Mouse (Mus musculus) myocyte (in vitro differentiated cells): ENCODE measurements around the gene Nme4. TPM values are rescaled to one million over a fixed set of nuclear protein-coding genes. Genes with fewer than 3 reads are reported as not detected.

ENCODE experiments used
- H3K27me3 ChIP-seq: one replicate; pipeline ENCODE4 v1.6.1; 2011; ENCODE audit not compliant: control insufficient read depth, insufficient read depth, insufficient read length
- H3K36me3 ChIP-seq: one replicate; pipeline ENCODE4 v1.6.1; 2011; ENCODE audit not compliant: control insufficient read depth, insufficient read depth
- H3K4me2 ChIP-seq: one replicate; pipeline ENCODE4 v1.6.1; 2011; ENCODE audit warnings: low read depth, control low read depth
- H3K4me3 ChIP-seq: one replicate; pipeline ENCODE4 v1.5.1; 2011; ENCODE audit warnings: mild to moderate bottlenecking, control low read depth, moderate library complexity
- H3K79me2 ChIP-seq: one replicate; pipeline ENCODE4 v1.6.1; 2011; ENCODE audit not compliant: control insufficient read depth, insufficient read depth
- H3ac ChIP-seq: one replicate; pipeline ENCODE4 v1.6.1; 2011; ENCODE audit not compliant: control insufficient read depth, insufficient read length
- CEBPB ChIP-seq: IDR thresholded peaks from 2 replicates; pipeline ENCODE4 v1.6.1; 2011; ENCODE audit warnings: mild to moderate bottlenecking, moderate library complexity; ENCODE audit not compliant: poor library complexity, insufficient read depth, severe bottlenecking
- MAX ChIP-seq: IDR thresholded peaks from one replicate; pipeline ENCODE4 v1.6.1; 2011; ENCODE audit warnings: low read depth, mild to moderate bottlenecking, control low read depth
- MYOD1 ChIP-seq, 3 experiments: IDR thresholded peaks; one replicate each; pipeline ENCODE4 v1.6.1; 2011; ENCODE audit warnings: control low read depth in 2 of 3, low read depth in 2 of 3, mild to moderate bottlenecking in 2 of 3, moderate library complexity in 1 of 3; ENCODE audit not compliant: insufficient read length in 2 of 3, control insufficient read depth in 1 of 3
- POLR2A ChIP-seq: IDR thresholded peaks from one replicate; pipeline ENCODE4 v1.6.1; 2011; ENCODE audit warnings: low read depth, mild to moderate bottlenecking, control low read depth, moderate library complexity; ENCODE audit not compliant: insufficient read length
- POLR2AphosphoS2 ChIP-seq: IDR thresholded peaks from one replicate; pipeline ENCODE4 v1.6.1; 2011; ENCODE audit warnings: low read depth, control low read depth; ENCODE audit not compliant: insufficient read length
- SRF ChIP-seq: IDR thresholded peaks from one replicate; pipeline ENCODE4 v1.6.1; 2011; ENCODE audit warnings: low read depth; ENCODE audit not compliant: control insufficient read depth, insufficient read length
- TCF12 ChIP-seq: IDR thresholded peaks from one replicate; pipeline ENCODE4 v1.6.1; 2011; ENCODE audit warnings: mild to moderate bottlenecking, control low read depth; ENCODE audit not compliant: poor library complexity, insufficient read depth, severe bottlenecking
- TCF3 ChIP-seq: IDR thresholded peaks from one replicate; pipeline ENCODE4 v1.6.1; 2011; ENCODE audit warnings: low read depth, control low read depth; ENCODE audit not compliant: insufficient read length
- USF1 ChIP-seq: IDR thresholded peaks from one replicate; pipeline ENCODE4 v1.6.1; 2011; ENCODE audit warnings: low read depth, mild to moderate bottlenecking, control low read depth, moderate library complexity
- polyA plus RNA-seq: library from polyadenylated mRNA; unstranded; fragments of >200 nt; fragmentation: generic; extraction: Trizol; gene quantifications from one replicate; pipeline ENCODE4 v1.2.1, GENCODE M21; 2012; ENCODE audit warnings: missing spikeins

Nme4 gene
- polyA plus RNA-seq, 1 experiment: 23.9 TPM

DNA sequence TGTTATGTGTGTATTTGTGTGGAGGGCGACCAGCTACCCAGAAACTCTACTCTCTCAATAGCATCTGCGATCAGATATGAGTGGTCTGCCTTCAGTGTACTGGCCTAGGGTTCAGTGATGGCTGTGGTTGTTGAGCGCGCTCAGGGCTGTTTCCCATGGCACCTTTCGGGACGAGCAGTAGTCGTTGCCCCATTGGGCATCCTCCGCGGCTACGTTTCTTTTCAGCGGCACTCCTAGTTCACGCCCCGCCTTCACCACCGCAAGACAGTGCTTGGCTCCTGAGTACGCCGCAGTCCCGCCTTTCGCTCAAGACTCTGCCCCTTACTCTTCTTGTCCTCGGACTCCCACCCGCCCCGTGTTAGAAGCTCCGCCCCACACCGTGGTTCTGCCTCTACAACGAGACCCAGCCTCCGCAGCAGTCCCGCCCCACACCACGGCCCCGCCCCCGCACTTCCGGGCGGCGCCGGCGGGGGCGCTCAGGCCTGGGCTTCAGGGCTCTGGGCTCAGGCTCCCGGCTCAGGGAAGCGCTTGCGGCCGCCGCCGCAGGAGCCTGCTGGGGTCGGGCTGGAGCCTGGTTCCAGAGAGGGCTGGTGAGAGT, 42.9 kb upstream of the Nme4 start, which contains the start of gene Axin1:
Axin1 (plus strand) TSS at position 450 of the 598 bp plus-strand sequence.
- Histone ChIP-seq H3K27me3 (no peaks in the 10 kb centered on the region), H3K36me3 (no peaks in the 10 kb centered on the region), H3ac (peak within 1 kb of the TSS; percentile 80), H3K4me2 (peak within 1 kb of the TSS; percentile 98), H3K4me3 (peak within 1 kb of the TSS; percentile 61), H3K79me2 (peaks cover 45% of the 10 kb centered on the region)
- TF ChIP-seq TCF3 (no peak), MAX (no peak), SRF (no peak), POLR2AphosphoS2 (peak; percentile 76), MYOD1 (IDR thresholded peaks at IDR 0.05; ENCODE audit: control insufficient read depth in 1 of 3, insufficient read length in 2 of 3, low read depth in 2 of 3) (no peak), POLR2A (peak; percentile 60)

DNA sequence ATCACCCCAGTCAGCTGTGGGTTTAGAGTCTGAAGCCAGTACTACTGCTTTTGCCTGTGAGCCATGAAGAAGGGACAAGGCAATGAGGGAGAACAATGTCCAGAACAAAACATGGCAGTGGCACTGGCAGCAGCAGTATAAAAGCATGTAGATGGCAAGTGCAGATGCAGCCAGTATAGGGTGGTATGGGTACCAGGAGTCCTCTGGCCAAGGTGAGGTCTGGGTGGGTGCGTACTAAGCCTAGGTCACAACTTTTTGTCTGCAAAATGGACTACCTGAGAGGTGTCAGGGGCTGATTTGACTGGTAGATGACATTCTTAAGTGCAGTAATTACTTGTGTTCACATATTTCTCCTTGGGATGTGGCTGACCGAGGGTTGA, 42.3 kb upstream of the Nme4 start:
- TF ChIP-seq USF1 (no peak), MYOD1 (IDR thresholded peaks at IDR 0.05; ENCODE audit: control insufficient read depth in 1 of 3, insufficient read length in 2 of 3, low read depth in 2 of 3) (no peak), MAX (no peak)
- H3K36me3 ChIP-seq: no peaks in the 10 kb centered on the region
- peak overlapping the region; percentile 81 for H3K4me2 ChIP-seq
- peak overlapping the region; percentile 61 for H3K4me3 ChIP-seq
- peaks cover 39% of the 10 kb centered on the region for H3K79me2 ChIP-seq
- H3ac ChIP-seq: no peak overlapping the region
- H3K27me3 ChIP-seq: no peaks in the 10 kb centered on the region

GRCm38 (mm10) chr17:26137106-26137750, 41.8 kb upstream of the Nme4 start:
- Histone ChIP-seq H3ac (no peak overlapping the region), H3K27me3 (no peaks in the 10 kb centered on the region), H3K79me2 (peaks cover 34% of the 10 kb centered on the region), H3K4me2 (no peak overlapping the region), H3K36me3 (no peaks in the 10 kb centered on the region), H3K4me3 (peak overlapping the region; percentile 61)
- TF ChIP-seq CEBPB: no peak
- no peak for TF ChIP-seq TCF3

GRCm38 (mm10) chr17:26131856-26132853, 36.8 kb upstream of the Nme4 start:
- Histone ChIP-seq H3K27me3 (no peaks in the 10 kb centered on the region), H3K4me2 (no peak overlapping the region), H3ac (no peak overlapping the region), H3K36me3 (peaks cover 5% of the 10 kb centered on the region), H3K79me2 (no peaks in the 10 kb centered on the region), H3K4me3 (no peak overlapping the region)
- TF ChIP-seq POLR2A: no peak
- no peak for TF ChIP-seq SRF
- TF ChIP-seq TCF12: no peak
- TF ChIP-seq POLR2AphosphoS2: peak; percentile 16
- no peak for TF ChIP-seq MAX

GRCm38 (mm10) chr17:26131062-26131732, 35.8 kb upstream of the Nme4 start:
- Histone ChIP-seq H3ac (no peak overlapping the region), H3K4me2 (no peak overlapping the region), H3K36me3 (peaks cover 5% of the 10 kb centered on the region), H3K4me3 (no peak overlapping the region), H3K27me3 (no peaks in the 10 kb centered on the region), H3K79me2 (no peaks in the 10 kb centered on the region)
- TF ChIP-seq POLR2AphosphoS2 (no peak), TCF3 (no peak), TCF12 (no peak)

DNA sequence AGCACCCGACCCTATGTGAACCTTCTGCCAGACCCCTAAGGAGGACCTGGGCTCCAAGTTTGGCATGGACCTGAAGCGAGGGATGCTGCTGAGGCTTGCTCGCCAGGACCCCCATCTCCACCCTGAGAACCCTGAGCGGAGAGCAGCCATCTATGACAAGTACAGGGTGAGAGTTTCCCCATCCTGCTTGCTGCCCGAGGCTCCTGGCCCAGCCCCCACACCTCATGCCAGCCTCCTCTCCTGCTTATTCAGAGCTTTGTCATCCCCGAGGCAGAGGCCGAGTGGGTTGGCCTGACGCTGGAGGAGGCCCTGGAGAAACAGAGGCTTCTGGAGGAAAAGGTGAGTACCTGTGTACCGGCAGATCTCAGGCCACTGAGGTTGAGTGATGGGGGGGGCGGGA, 29.8 kb upstream of the Nme4 start:
- Histone ChIP-seq H3K27me3 (no peaks in the 10 kb centered on the region), H3K36me3 (peaks cover 5% of the 10 kb centered on the region), H3K79me2 (peaks cover 15% of the 10 kb centered on the region), H3ac (no peak overlapping the region), H3K4me2 (no peak overlapping the region), H3K4me3 (no peak overlapping the region)
- TF ChIP-seq POLR2A (no peak), TCF12 (no peak), USF1 (no peak), SRF (no peak), MAX (no peak)
